Mouse (Mus musculus): ENCODE results near the gene Xlr5a. TPM values are rescaled to one million over a fixed set of nuclear protein-coding genes. Genes with fewer than 3 reads are reported as not detected.
"Not testable (repeated sequence)": the region's sequence is repeated elsewhere in the genome, so short reads cannot be mapped to it uniquely, and the experiment has no call there.

Gene Xlr5a
- polyA plus RNA-seq (2017; shearing (Covaris generic)): not detected

DNA sequence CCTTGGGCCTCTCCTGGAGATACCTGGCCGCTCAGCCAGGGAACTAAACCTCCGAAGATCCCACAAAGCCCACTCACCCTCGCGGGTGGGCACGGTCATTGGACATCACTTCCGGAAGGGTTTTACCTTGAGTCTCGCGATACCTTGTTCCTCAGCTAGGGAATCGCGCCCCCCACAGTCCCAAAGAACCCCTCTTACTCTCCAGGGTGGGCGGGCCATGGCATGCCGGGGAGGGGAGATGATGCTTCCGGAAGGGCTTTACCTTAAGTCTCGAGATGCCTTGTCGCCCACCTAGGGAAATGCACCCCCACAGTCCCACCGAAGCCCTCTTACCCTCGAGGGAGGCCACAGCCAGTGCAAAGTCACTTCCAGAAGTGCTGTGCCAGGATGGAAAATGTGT lies at the start of gene Xlr5a, which contains the start of gene Xlr5c:
Gene Xlr5a (minus strand): TSS at position 101 of the 400 bp plus-strand sequence.
Gene Xlr5c (minus strand): TSS at position 101 of the 400 bp plus-strand sequence.
- ATAC-seq: not testable (repeated sequence)

DNA sequence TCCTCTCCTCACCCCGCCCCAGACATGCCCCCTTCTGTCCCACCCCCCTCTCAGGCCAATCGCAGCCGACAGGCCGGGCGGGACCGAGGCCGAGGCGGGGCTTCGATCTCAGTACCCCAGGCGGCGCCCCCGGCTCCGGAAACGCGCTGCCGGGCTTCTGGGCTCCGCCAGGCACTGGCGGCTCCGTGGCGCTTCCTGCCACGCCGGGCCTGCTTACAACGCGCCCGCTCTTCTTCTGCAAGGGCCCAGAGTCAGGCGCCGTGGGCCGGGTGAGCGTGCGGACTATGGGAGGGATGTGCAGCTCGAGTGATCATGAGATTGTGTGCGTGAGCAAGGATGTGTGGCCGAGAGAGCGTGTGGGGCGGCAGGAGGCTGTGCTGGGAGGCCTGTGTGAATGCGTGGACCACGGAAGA lies 49.7 kb upstream of the Xlr5a start, which contains the start of gene Zfp275:
Gene Zfp275 (plus strand): TSS at position 139 of the 413 bp plus-strand sequence.
- peak; percentile 85 for ATAC-seq

DNA sequence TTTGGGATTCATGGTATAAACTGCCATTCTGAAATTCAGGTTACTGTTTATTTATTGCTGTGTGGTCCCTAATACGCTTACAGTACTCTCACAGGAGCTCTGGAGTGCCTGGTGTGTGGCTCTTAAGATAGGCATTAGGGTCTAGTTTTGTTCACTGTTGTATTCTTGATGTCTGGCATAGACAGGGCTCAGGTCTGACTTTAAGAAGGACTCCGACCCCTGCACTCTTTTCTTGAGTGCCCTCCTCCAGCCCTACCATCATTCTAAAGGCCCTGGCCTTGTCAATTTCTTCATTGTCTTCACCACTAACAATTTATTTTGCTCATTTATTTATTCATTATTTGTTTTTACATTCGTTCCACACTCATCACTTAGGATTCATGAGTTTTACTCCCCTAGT lies 49.3 kb upstream of the Xlr5a start:
- ATAC-seq: no peak

DNA sequence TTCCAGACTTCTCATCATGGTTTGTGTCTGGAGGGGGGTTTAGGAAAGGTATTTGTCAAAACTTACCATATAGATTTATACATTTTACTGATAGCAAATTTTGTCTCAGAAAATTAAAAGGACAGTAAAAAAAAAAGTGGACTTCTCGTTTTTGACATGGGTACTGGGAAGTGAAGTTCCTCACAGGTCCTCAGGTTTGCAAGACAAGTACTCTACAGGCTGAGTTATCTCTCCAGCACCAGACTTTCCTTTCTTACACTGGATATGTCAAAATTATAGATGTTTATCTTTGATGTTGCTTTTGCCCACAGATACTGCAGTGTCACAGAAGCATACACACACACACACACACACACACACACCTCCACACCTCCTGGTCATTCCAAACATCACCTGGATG lies 48.7 kb upstream of the Xlr5a start:
- no peak for ATAC-seq

DNA sequence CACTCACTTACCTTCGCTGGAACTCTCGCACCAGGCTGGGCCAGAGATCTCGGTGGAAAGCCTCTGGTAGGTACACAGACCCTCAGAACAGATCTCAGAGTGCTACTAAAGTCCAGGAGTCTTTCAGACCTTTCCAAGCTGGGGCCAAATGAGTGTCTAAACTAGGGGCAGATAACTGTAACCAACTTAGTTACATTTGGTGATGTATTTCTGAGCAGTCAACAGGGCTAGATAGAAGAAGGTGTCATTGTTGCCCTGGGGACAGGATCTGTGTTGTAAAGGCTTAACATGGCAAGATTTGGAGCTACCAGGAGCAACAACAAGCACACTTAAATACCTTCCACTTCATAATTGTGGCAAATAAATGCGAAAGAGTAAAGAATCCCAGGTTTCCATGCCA lies 44.0 kb upstream of the Xlr5a start, which contains the start of gene Gm45015:
Gene Gm45015 (minus strand): TSS at position 101 of the 400 bp plus-strand sequence.
- no peak for ATAC-seq

DNA sequence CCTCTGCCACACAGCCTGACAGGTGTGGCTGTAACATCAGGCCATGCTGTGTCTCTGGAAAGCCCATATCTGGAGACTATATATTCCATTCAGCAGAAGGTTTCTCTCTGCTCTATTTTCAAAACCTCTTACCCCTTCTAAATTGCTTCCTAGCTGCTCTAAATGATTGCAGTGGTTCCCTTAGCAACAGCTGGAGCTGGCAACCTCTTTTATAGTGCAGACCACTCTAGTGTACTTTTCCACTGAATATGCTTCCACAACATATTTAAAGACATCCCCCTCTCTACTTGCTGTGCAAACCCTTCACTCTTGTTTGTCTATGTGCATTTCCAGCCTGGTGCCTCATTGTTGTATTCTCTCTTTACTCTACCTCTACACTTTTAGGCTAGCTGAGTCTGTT lies 40.8 kb upstream of the Xlr5a start:
- no peak for ATAC-seq

DNA sequence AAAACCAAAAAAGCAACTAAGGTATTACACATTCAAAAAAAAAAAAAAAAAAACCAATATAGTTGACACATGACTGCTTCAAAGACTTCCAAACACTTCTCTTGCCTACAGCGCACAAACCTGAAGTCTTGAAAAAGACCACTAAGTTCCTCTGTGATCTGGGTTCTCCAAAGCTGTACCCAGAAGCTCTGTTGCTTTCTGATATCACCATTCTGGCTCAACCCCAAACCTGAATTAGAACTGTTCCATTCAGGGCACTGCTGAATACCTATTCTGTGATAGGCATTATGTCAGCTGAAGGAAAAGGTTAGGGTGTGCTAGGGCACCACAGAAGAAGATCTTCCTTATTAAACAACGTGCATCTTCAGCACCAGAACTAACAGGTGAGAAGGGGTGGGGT lies 34.4 kb upstream of the Xlr5a start:
- ATAC-seq: no peak

DNA sequence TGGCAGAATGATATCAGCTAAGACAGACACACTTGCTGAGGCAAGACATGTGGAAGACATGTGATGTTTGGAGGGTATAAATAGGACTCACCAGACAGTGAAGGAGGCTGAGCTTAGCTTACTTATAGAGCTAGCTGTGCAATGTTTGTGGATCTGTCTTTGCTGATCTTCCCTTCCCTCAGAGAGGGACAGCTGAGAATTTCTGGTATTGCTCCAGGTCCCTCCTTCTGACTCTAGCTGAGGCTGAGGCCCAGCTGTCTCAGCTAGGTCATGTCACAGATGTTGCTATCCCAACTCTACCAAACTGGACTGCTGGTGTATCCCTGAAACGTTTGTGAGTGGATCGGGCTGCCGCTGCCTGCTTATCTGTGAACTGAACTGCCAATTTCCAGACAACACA lies 28.3 kb upstream of the Xlr5a start:
- ATAC-seq: no peak

DNA sequence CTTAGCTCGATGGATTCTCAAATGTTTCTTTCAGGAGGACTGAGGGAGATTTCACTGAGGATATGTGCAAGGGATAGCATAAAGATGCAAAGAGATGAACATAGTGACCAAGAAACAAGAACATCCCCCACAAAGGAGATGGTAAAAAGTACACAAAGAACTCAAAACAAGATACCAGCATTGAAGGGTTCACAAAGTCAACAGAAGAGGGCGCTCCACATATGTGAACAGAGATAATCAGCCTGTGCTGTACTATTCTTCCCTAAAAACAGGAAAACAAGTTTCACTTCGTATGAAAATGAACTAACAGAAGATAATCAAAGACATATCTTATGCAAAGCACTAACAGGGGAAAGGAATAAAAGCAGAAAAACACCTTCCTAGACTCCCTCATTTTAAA lies 19.7 kb upstream of the Xlr5a start:
- no peak for ATAC-seq

DNA sequence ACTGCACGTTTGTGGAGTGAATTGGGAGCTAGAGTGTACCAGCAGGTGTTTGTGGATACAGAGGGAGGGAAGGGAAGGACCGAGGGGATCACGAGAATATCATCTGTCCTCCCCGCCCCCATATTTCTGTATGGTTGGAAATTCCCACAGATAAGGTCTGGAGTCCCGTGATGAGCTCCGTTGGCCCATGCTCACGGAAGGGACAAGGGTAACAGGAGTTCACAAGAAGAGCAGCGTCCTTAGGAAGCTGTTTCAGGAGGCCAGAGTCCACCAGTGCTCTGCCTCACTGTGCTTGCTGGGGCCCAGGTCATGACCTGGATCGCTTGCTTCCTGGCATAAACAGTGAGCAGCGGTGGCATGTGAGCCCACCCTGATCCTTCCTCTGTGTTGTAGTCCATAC lies 3.0 kb upstream of the Xlr5a start:
- ATAC-seq: not testable (repeated sequence)

DNA sequence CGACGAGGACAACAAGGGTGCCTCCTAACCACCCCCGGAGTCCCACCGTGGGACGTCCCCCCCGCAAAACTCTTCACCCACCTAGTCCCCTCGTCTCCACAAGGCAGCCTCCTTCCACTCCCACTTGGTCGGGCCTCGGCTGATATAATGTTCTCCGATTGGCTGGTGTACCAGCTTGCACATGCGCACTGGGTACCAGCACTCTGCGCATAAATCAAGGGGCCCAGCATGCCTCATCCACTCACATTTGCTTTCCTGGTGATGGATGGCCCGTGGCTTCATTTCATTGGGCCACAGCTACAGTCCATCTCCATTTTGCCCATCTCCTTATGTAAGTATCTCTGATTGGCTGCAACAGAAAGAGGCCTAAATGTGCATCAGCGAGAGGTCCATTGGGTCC lies 27.5 kb downstream of the Xlr5a start, which contains the start of gene Xlr3c:
Gene Xlr3c (minus strand): TSS at position 121 of the 400 bp plus-strand sequence.
- ATAC-seq: not testable (repeated sequence)

DNA sequence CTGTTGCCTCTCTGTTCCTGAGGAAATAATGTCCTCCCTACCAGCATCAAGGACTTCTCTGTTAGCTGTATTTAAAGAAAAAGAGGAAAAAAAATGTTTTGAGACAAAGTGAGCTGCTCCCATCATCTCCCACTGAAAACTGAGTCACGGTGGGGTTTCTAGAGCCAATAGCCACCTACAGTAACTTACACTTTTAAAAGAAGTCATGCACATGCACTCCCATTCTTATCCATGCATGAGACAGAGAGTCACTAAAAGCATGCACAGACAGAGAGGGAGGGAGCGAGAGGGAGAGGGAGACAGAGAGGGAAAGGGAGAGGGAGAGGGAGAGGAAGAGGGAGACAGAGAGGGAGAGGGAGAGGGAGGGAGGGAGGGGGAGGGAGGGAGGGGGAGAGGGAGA lies 30.3 kb downstream of the Xlr5a start:
- ATAC-seq: not testable (repeated sequence)

DNA sequence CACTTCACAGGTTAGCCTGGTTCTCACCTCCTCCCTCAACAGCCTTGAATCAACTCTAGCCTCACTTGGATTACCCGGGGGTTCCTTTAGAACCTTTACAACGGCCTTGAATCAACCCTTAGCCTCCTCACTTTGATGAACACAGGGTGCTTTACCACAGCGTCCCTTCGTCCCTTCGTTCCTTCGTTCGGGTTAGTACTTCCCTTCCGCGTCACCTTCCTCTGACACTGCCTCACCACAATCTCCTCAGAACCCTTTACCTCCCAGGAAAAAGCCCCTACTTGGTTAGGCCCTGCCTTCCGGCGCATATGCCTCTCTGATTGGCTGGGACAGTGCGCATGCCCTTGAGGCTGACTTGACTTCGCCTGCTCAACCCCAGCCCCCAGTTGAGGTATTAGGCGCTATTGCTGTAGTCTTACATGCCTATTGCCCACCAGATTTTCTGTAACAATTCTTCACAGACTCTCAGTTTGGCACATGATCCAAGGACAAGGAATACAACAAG lies 49.9 kb downstream of the Xlr5a start, which contains the start of gene Xlr4c:
Gene Xlr4c (minus strand): TSS at position 310 of the 505 bp plus-strand sequence.
- peak; percentile 91 for ATAC-seq

DNA sequence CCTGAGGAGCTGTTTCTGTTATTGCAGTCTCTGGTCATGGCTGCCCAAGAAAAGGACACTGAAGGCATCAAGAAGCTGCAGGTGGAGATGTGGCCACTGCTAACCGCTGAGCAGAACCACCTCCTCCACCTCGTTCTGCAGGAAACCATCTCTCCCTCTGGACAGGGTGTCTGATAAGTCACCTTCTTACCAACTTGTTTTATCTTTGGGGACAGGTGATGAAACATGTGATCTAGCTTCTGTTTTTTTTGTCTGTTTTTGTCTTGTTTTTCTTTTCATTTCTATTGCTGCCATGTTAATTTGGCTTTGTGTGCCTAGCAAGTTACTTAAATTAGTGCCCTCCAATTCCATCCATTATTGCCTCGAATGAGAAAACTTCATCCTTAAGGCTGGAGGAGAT lies 63.5 kb downstream of the Xlr5a start:
- ATAC-seq: no peak

DNA sequence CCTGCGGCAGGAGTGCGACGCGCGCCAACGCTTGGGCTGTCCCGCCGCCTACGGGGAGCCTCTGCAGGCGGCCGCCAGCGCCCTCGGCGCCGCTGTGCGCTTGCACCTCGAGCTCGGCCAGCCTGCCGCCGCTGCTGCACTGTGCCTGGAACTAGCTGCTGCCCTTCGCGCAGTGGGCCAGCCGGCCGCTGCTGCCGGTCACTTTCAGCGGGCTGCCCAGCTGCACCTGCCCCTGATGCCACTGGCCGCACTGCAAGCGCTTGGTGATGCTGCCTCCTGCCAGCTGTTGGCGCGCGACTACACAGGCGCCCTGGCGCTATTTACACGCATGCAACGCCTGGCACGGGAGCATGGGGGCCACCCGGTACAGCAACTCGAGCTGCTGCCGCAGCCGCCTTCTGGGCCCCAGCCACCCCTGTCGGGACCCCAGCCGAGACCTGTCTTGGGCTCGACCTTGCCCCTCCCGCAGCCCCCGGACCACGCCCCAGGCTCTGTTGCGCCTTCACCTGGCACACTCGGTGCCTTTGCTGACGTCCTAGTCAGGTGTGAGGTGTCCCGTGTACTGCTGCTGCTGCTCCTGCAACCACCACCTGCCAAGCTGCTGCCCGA lies 64.1 kb downstream of the Xlr5a start:
- ATAC-seq: peak; percentile 30

DNA sequence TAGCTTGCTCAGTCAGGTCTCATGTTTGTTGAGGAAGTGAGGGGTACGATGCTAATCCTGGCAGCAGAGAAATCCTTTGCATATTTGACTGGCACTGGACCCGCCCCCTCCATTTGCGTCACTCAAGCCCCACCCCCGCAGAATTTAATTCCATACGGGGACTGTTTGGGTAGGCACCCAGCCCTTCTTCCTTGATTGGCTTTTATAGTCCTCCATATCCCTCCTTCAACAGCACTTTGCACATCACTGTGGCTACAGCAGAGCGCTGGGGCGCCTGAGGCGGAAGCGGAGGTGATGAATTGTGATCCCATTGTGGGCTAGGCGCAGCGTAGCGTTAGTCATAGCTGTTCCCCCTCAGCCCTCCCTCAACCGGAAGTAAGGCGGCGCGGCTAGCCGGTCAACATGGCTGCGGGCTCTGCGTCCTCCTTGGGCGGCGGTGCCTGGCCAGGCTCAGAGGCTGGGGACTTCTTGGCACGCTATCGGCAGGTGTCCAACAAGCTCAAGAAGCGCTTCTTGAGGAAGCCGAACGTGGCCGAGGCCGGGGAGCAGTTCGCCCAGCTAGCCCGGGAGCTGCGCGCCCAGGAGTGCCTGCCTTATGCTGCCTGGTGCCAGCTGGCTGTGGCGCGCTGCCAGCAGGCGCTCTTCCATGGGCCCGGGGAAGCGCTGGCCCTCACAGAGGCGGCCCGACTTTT lies 64.7 kb downstream of the Xlr5a start, which contains the start of gene F8a:
Gene F8a (plus strand): TSS at position 378 of the 692 bp plus-strand sequence.
- peak; percentile 87 for ATAC-seq

DNA sequence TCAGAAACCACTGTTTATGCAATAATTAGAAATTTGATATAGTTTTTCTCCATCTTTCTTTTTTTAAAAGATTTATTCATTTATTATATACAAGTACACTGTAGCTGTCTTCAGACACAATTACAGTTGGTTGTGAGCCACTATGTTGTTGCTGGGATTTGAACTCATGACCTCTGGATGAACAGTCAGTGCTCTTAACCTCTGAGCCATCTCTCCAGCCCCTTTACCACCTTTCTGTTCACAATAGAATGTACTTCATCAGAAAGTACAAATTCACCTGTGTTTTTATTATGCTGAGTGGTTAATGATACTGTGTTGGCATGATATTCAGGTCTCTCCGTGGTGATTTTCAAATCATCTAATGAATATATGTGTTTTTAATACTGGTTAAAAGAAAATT lies 67.4 kb downstream of the Xlr5a start:
- ATAC-seq: no peak

DNA sequence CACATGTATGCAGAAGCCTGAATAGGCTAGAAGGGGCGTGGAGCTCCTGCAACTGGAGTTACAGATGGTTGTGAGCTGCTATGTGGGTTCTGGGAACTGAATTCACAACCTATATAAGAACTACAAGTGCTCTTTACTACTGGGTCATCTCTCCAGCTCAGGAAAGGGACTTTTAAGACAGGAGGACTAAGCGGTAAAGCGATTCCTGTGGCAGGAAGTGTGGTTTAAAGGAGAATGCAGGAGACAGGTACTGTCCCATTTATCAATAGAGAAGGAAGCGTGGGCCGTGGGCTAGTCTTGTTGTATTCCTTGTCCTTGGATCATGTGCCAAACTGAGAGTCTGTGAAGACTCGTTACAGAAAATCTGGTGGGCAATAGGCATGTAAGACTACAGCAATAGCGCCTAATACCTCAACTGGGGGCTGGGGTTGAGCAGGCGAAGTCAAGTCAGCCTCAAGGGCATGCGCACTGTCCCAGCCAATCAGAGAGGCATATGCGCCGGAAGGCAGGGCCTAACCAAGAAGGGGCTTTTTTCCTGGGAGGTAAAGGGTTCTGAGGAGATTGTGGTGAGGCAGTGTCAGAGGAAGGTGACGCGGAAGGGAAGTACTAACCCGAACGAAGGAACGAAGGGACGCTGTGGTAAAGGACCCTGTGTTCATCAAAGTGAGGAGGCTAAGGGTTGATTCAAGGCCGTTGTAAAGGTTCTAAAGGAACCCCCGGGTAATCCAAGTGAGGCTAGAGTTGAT lies 78.8 kb downstream of the Xlr5a start, which contains the start of gene Xlr4b:
Gene Xlr4b (plus strand): TSS at position 515 of the 746 bp plus-strand sequence.
- peak; percentile 71 for ATAC-seq

DNA sequence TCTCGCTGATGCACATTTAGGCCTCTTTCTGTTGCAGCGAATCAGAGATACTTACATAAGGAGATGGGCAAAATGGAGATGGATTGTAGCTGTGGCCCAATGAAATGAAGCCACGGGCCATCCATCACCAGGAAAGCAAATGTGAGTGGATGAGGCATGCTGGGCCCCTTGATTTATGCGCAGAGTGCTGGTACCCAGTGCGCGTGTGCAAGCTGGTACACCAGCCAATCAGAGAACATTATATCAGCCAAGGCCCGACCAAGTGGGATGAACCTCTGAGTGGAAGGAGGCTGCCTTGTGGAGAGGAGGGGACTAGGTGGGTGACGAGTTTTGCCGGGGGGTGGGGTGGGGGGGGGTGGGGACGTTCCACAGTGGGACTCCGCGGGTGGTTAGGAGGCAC lies 100.8 kb downstream of the Xlr5a start, which contains the start of gene Xlr3b:
Gene Xlr3b (plus strand): TSS at position 274 of the 400 bp plus-strand sequence.
- peak; percentile 14 for ATAC-seq

DNA sequence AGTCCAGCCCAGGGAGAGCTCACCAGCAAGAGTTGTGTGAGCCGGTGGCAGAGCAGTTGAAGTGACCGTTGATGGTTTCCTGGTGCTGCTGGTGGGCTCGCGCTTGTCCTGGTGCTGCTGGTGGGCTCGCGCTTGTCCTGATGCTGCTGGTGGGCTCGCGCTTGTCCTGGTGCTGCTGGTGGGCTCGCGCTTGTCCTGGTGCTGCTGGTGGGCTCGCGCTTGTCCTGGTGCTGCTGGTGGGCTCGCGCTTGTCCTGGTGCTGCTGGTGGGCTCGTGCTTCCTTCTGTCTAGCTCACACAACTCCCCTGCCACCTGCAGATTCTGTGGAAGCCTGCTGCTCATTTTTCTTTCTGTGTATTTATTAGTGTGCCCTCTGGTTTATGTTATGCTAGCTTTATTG lies 115.9 kb downstream of the Xlr5a start, which contains the start of gene Spin2d:
Gene Spin2d (minus strand): TSS at position 101 of the 400 bp plus-strand sequence.
- ATAC-seq: not testable (repeated sequence)

DNA sequence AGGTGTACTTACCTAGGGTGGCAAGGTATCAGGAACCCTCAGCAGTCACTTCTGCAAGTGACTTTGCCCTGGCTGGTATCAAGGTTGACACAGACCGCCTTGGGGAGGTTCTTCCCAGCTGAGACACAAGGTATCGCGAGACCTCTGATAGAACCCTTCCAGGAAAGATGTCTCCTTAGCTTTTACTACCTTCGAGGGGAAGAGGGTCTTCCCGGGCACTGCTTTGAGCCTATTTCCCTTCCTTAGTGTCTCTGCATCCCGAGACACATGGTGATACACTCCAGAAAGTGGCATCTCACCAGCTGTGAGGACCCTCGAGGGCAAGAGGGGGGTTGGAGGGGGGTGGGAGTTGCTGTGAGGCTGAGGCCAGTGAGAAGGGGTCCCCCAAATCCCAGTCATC lies 143.4 kb downstream of the Xlr5a start, which contains the start of gene DXBay18:
Gene DXBay18 (minus strand): TSS at position 101 of the 400 bp plus-strand sequence.
- not testable (repeated sequence) for ATAC-seq

DNA sequence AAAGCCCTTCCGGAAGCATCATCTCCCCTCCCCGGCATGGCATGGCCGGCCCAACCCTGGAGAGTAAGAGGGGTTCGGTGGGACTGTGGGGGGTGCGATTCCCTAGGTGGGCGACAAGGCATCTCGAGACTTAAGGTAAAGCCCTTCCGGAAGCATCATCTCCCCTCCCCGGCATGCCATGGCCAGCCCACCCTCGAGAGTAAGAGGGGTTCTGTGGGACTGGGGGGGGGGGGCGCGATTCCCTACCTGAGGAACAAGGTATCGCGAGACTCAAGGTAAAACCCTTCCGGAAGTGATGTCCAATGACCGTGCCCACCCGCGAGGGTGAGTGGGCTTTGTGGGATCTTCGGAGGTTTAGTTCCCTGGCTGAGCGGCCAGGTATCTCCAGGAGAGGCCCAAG lies 144.3 kb downstream of the Xlr5a start, which contains the start of gene Xlr5b:
Gene Xlr5b (plus strand): TSS at position 301 of the 400 bp plus-strand sequence.
- not testable (repeated sequence) for ATAC-seq

All from activated CD4-positive, CD25-positive, alpha-beta regulatory T cell, adult 4 months (primary cell).